Mouse (Mus musculus) kidney, postnatal 0 days (tissue): Measurements from ENCODE around the gene Braf. TPM values are rescaled to one million over a fixed set of nuclear protein-coding genes. Genes with fewer than 3 reads are reported as not detected.

ENCODE experiments used
- ATAC-seq: fragments of 200-750 bp; cut with Nextera tagmentation; replicated peaks from 2 replicates; pipeline ENCODE4 v1.8.0; 2017; ENCODE audit warnings: low read depth, moderate number of reproducible peaks, moderate TSS enrichment, moderate library complexity; ENCODE audit not compliant: low FRiP score
- DNase-seq: peaks from one replicate; pipeline ENCODE4 v3.0.0-alpha.2; 2016; ENCODE audit warnings: low spot score
- H3K27ac ChIP-seq: fragments of 300-500 bp; sonication (generic); 2 replicates; pipeline ENCODE4 v1.5.1; 2014; ENCODE audit warnings: mild to moderate bottlenecking
- H3K27me3 ChIP-seq: fragments of 300-500 bp; sonication (generic); 2 replicates; pipeline ENCODE4 v1.6.1; 2014; ENCODE audit warnings: low read length, mixed read lengths; ENCODE audit not compliant: insufficient read depth
- H3K36me3 ChIP-seq: fragments of 300-500 bp; sonication (generic); 2 replicates; pipeline ENCODE4 v1.6.1; 2014; ENCODE audit warnings: low read length, mixed read lengths; ENCODE audit not compliant: insufficient read depth
- H3K4me1 ChIP-seq: fragments of 300-500 bp; sonication (generic); replicated peaks from 2 replicates; pipeline ENCODE4 v1.6.1; 2014; ENCODE audit warnings: antibody characterized with exemption, low read length, mixed read lengths; ENCODE audit not compliant: insufficient read depth
- H3K4me2 ChIP-seq: fragments of 300-500 bp; sonication (generic); 2 replicates; pipeline ENCODE4 v1.6.1; 2014; ENCODE audit warnings: mild to moderate bottlenecking, low read length, moderate library complexity, mixed read lengths
- H3K4me3 ChIP-seq: fragments of 300-500 bp; sonication (generic); replicated peaks from 2 replicates; pipeline ENCODE4 v1.5.1; 2014; ENCODE audit warnings: low read depth, low read length
- H3K9ac ChIP-seq: fragments of 300-500 bp; sonication (generic); 2 replicates; pipeline ENCODE4 v1.6.1; 2014; ENCODE audit warnings: low read depth, low read length
- H3K9me3 ChIP-seq: fragments of 300-500 bp; sonication (generic); replicated peaks from 2 replicates; pipeline ENCODE4 v1.6.1; 2016; ENCODE audit warnings: low read length, inconsistent platforms, mixed read lengths
- CTCF ChIP-seq: IDR thresholded peaks from 2 replicates; pipeline ENCODE4 v1.5.1; 2016; ENCODE audit warnings: antibody characterized with exemption, low read depth, mild to moderate bottlenecking, moderate library complexity
- WGBS: fragments of 180-500 bp; shearing (Covaris S2); extraction: QIAGEN DNeasy Blood & Tissue Kit; methylation state at CpG from one replicate; pipeline ENCODE4 v1.1.7; 2014; 5-methylcytosine and 5-hydroxymethylcytosine counted together
- polyA plus RNA-seq: library from polyadenylated mRNA; unstranded; fragments of >200 nt; fragmentation: Nextera tagmentation; extraction: Ambion mirVana; gene quantifications from 2 replicates; pipeline ENCODE4 v1.2.1, GENCODE M21; 2015

Braf gene
- polyA plus RNA-seq, 1 experiment from 2014 or later, result 7.6 TPM

DNA sequence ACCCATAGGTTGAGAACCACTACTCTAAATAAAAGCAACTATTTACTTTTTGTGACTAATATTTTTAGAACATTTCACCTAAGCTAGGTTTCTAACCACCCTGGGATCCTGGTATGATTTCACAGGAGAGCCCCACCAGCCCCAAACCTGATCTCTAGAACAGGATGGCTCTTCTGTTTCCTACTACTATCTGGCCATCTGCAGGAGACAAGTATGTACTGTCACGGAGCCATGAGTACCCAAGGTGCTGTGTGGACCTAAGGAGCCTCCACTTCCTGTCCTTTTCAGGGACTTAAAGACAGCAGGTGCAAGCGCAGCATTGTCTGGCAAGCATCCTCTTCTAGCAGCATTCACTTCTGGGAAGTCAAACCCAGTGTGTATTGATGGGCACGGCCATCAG is 123.4 kb downstream of the Braf start:
- TF ChIP-seq CTCF, result no peak
- Histone ChIP-seq H3K9ac (no peak overlapping the region), H3K36me3 (peaks cover 27% of the 10 kb centered on the region), H3K9me3 (no peaks in the 10 kb centered on the region), H3K4me1 (no peaks in the 10 kb centered on the region), H3K27ac (no peak overlapping the region), H3K4me2 (no peak overlapping the region), H3K27me3 (no peaks in the 10 kb centered on the region), H3K4me3 (no peak overlapping the region)
- ATAC-seq (no peak), DNase-seq (no peak)
- 89% methylated on average over 3 of the region's 3 CpGs for WGBS

DNA sequence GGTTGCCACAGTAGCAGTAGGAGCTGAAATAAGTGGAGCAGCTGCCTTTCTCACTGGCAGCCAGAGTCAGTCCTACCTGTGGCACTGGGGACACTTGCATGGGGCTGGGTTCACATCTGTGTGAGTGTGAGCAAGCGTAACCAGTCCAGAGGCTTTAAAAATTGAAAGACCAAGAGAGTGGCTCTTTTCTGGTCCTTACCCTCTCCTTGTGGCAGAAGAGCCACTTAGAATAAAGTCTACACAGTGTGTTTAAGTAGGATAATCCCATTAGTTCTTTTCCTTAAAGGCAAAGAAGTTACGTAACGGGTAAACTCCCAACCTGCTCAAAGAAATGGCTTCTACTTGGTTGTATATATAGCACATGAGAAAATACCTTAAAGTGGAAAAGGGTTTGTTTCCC is 124.4 kb downstream of the Braf start:
- Histone ChIP-seq H3K4me3 (no peak overlapping the region), H3K27ac (no peak overlapping the region), H3K9ac (no peak overlapping the region), H3K27me3 (no peaks in the 10 kb centered on the region), H3K36me3 (peaks cover 27% of the 10 kb centered on the region), H3K4me1 (no peaks in the 10 kb centered on the region), H3K9me3 (no peaks in the 10 kb centered on the region), H3K4me2 (no peak overlapping the region)
- 89% methylated on average over 3 of the region's 3 CpGs for WGBS
- no peak for TF ChIP-seq CTCF
- ATAC-seq, result no peak
- no peak for DNase-seq

DNA sequence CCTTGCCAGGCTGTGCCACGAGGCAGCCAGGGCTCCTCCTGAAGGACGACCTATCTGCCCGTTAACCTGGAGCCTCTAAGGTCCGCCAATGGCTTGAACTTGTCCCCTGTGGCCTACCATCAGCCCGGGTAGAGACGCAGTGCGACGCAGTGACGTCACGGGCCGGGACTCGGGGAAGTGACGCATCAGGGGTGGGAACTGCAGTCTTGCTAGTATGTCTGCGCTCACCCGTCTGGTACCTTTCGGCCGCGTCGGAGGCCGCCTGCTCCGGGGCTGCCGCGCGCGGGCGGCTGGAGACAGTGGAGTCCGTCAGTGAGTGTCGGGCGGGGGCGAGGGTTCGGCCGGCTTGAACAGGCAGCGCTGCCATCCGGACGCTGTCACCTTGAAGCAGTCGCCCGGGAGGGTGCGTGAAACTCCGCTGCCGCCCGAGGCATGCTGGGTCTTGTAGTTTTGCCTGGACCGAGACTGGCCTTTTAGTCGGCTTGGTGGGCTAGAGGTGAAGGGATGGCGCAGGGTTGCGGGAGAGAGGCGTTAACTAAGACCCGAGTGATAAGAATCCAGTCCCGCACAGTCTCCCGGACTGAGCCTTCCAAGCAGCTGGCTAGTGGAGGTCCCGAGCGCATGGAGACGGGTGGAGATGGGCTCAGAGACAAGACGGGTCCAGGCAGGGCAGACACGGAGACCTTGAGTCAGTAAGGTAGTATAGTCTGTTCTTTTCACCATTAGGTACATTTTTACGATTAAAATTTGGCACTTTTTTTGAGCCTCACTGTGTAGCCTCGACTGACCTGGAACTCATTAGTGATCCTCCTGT is 132.7 kb downstream of the Braf start, which contains the start of gene Ndufb2:
TSS of gene Ndufb2 (plus strand) at position 174 of the 814 bp plus-strand sequence.
- H3K27me3 ChIP-seq, result no peaks in the 10 kb centered on the region
- peak; percentile 99 for ATAC-seq

GRCm38 (mm10) chr6:39591481-39591880 is 133.8 kb downstream of the Braf start:
- WGBS, result 93% methylated on average over 4 of the region's 4 CpGs
- Histone ChIP-seq H3K27ac (peak overlapping the region; percentile 93; the same call in 1 of the 2 replicates), H3K4me1 (peaks cover 6% of the 10 kb centered on the region; the same call in 1 of the 2 replicates)

More for the DNA sequence above, 132.7 kb downstream of the Braf start, which contains the start of gene Ndufb2:
- under 1% methylated on average over 56 of the region's 56 CpGs for WGBS
- peak within 1 kb of the TSS; percentile 93 for H3K27ac ChIP-seq
- DNase-seq, result peak; percentile 96
- H3K4me3 ChIP-seq, result peak within 1 kb of the TSS; percentile 83
- H3K9me3 ChIP-seq, result no peaks in the 10 kb centered on the region
- H3K4me1 ChIP-seq, result peaks cover 6% of the 10 kb centered on the region; the same call in 1 of the 2 replicates
- H3K4me2 ChIP-seq, result peak within 1 kb of the TSS; percentile 79
- peaks cover 15% of the 10 kb centered on the region for H3K36me3 ChIP-seq
- peak within 1 kb of the TSS; percentile 77 for H3K9ac ChIP-seq
- no peak for TF ChIP-seq CTCF

GRCm38 (mm10) chr6:39585517-39585916 is 139.7 kb downstream of the Braf start, which contains the start of gene Gm42420:
TSS of gene Gm42420 (plus strand) at chr6:39585753.
- H3K4me3 ChIP-seq, result no peak within 1 kb of the TSS
- no peak for TF ChIP-seq CTCF
- H3K4me1 ChIP-seq, result no peaks in the 10 kb centered on the region
- ATAC-seq, result no peak
- no peak within 1 kb of the TSS for H3K27ac ChIP-seq
- 96% methylated on average over 6 of the region's 6 CpGs for WGBS
- H3K36me3 ChIP-seq, result peaks cover 42% of the 10 kb centered on the region
- H3K9me3 ChIP-seq, result no peaks in the 10 kb centered on the region
- H3K27me3 ChIP-seq, result no peaks in the 10 kb centered on the region
- H3K4me2 ChIP-seq, result no peak within 1 kb of the TSS
- H3K9ac ChIP-seq, result no peak within 1 kb of the TSS
- DNase-seq, result no peak

More at GRCm38 (mm10) chr6:39591481-39591880, 133.8 kb downstream of the Braf start:
- H3K9ac ChIP-seq, result no peak overlapping the region
- peaks cover 19% of the 10 kb centered on the region for H3K36me3 ChIP-seq
- ATAC-seq (no peak), DNase-seq (no peak)
- peak overlapping the region; percentile 79; the same call in 1 of the 2 replicates for H3K4me2 ChIP-seq
- TF ChIP-seq CTCF, result no peak
- H3K9me3 ChIP-seq, result no peaks in the 10 kb centered on the region
- H3K27me3 ChIP-seq, result no peaks in the 10 kb centered on the region
- no peak overlapping the region for H3K4me3 ChIP-seq

- Histone ChIP-seq H3K27ac (no peak overlapping the region), H3K9me3 (no peaks in the 10 kb centered on the region), H3K36me3 (peaks cover 36% of the 10 kb centered on the region; the same call in 1 of the 2 replicates), H3K4me1 (no peaks in the 10 kb centered on the region), H3K27me3 (no peaks in the 10 kb centered on the region), H3K4me3 (no peak overlapping the region), H3K4me2 (no peak overlapping the region), H3K9ac (no peak overlapping the region)
- DNase-seq, result no peak
- no peak for ATAC-seq
- no peak for TF ChIP-seq CTCF
- 82% methylated on average over 7 of the region's 7 CpGs for WGBS
Observed at GRCm38 (mm10) chr6:39581087-39581784, 144.0 kb downstream of the Braf start.
